Mouse (Mus musculus) ES-Bruce4 (cell line): ENCODE data around the gene Bdkrb1.

ENCODE experiments used
- CTCF ChIP-seq: IDR thresholded peaks from one replicate; pipeline ENCODE4 v1.8.1; 2011; ENCODE audit warnings: low read depth, low read length
- POLR2A ChIP-seq: IDR thresholded peaks from one replicate; pipeline ENCODE4 v1.8.1; 2011; ENCODE audit warnings: low read length; ENCODE audit not compliant: insufficient read depth

DNA sequence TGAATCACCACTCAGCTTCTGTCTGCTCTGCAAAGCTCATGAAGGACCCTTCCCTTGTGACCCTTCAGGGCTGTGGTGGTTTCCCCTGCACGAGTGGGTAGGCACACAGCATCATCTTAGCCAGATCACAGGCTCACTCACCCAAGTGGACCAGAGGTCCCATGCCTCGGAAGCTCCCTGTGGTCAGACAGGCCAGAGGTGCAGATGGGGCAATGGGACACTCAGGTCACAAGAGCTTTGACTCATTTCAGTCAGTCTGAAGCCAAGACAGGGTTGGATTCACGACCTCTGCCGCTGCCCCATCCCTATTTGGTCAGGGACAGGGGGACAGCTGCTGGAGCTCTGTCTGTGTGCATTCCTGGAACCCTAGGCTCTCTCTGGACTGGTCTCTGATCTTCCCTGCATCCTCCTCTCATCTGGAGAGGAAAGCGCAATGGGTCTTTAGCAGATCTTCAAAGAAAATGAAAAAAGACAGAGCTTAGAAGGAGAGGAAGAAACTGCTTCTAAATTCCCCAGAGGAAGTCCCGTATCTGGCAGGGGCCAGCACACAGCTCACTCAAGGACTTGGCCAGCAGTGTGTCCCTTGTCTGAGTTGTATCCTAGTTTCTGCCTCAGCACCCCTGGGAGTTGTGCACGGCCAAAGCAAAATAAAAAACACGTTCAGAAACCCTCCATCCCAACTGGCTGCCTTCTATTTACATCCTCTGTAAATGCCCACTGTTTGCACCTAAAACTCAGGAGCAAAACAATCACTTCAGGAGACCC lies 40.6 kb upstream of the Bdkrb1 start:
- no peak for TF ChIP-seq CTCF
- TF ChIP-seq POLR2A, result no peak
